Mouse (Mus musculus): Measurements from ENCODE around the gene Arsa.

The Arsa gene

DNA sequence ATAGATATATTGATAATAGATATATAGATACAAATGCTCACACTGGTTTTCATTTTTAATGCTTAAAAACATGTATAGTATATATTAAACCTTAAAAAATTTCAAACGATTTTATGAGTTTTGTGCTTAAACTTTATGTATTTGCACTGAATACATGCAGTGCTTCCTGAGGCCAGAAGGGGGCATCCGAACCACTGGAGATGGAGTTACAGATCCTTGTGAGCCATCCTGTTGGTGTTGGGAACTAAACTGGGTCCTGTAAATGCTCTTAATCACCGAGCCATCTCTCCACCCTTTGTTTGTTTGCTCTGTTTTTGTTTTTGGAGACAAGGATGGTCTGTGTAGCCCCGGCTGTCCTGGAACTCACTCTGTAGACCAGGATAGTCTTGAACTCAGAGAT lies 17.7 kb upstream of the Arsa start:
- DNase-seq = no peak

DNA sequence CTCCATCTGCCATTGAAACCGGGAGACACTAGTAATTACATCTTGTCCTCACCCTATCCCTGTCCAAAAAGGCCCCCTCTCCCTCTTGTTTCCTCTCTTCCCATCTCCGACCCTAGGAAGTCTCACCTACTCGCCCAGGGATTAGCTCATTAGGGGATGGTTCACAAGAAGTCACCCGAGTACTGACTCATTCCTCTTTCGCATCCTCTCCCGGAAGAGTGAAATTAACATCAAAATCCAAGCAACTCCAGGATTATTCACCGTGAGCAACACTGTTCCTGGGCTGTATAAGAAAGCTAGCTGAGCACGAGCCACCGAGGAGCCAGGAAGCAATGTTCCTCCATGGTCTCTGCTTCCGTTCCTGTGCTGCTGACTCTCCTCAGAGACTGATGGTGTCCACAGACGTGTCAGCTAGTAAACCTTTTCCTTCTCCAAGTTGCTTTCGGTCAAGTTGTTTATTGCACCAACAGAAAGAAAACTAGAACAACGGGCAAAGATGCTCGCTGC lies 11.4 kb upstream of the Arsa start:
- DNase-seq = no peak

DNA sequence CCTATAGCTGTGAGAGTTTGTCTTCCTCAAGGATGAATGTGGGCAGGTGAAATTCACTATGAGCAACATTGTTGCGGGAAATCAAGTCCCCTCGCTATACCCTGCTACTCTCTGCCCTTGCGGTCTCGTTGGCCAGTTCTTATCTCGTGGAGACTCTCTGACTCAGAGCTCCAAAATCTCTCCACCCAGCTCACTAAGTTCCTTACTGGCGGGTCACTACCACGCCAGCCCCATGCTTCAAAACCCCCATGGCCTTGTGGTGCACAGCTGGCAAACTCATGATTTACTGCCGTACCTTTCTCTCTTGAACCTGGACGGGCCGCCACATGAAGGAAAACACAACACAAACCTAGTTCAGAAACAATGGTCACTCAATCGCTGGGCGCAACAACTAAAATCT lies 11.0 kb upstream of the Arsa start:
- no peak for DNase-seq

DNA sequence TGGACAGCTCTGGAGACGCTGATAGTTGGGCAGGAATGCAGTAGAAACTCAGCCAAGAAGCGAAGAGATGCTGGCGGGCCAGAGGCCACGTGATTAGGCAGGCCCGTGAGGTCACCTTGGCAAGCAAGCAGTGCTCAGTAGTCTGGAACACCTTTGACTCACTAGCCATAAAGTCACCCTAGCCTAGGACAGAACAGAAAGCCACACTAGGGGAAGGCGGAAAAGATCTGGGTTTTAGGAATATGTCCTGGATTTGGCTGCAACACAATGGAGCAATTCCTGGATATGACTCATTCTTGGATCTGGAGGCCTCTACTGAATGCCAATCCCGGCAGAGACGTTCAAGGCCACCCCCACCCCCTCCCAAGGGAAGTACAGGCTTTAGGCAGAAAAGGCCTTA lies 3.4 kb upstream of the Arsa start:
- peak; percentile 86 for DNase-seq

DNA sequence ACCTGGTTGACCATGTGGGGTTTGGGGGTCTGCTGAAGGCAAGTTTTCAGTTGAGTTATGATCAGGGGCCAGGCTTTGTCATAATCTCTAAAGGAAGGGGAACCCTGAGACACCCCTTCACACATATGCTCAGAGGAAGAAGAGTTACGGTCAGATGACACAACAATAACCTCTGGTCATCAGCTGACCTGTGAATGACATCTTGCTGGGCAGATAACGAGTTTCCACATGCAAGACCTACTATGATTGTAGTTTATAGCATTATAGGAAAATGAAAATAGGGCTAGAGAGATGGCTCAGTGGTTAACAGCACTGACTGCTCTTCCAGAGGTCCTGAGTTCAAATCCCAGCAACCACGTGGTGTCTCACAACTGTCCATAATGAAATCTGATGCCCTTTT lies 1.4 kb upstream of the Arsa start:
- DNase-seq = no peak

DNA sequence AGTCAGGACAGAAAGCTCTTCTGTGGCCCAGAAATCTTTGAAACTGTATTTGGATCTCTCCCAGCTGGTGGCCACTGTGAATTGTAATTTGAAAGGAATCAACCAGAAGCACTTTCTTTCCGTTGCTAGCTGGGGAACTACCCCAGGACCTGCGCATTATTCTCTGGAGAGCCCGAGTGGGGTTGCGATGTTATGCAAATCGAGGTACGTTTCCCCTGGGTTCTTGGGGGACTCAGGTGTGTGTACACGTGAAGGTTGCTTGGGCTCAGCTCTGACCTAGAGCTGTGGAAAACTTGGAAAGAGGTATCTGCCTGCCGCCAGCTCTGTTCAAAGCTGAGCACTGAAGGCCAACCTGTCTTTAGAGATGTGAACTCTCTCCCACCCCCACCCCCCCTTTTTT lies 581 bp upstream of the Arsa start:
- peak; percentile 51 for DNase-seq

DNA sequence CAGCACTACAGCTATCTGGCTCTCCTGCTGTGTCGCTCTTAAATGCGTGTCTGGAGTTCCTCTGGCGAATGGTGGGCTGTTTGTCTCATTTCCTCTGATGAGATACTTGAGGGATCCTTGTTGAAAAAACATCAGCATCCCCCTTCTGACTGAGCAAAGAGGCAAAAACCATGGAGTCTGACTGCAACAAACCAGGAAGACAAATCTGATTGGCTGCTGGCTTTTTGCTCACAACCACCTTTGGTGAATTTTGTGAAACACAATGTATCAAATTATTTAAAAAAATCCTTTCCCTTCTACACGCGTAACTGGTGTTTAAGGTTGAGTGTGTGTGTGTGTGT lies 780 bp downstream of the Arsa start:
- DNase-seq = no peak

DNA sequence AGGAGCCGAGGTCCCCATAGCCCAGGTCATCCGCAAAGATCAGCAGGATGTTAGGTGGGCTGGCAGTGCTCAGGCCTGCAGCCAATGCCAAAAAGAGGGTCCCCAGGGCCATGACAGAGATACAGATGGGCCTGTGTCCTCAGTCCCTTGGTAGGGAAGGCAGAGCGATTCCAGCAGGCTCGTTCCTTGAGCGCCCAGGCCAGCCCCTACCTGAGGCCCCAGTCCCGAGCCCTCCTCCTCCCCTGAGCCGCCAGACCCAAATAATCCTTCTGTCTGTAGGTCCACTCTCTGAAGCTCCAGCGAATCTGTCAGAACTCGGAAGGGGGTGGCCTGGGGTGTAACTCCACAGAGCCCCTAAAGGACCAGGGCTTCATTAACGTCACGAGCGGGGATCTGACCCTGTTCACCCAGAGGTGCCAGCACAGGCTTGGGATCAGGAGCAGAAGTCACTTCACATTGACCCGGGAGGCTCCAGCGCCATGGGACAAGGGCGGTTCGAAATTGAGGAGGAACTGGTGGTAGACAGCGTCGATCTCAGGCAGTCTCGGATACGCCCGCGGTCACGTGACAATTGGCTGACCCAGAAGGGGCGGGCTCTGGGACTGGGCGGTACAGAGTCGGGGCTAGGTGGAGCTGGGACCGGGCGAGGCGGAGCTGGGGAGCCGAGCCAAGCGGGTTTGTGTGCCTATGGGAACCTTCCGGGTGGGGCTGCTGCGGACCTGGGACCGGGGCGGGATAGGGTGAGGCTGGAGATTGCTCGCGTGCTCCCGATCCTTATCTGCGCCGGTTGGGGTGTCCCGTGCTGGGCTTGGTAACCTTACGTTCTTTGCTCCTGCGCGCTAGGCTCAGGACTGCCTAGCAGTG lies 1.4 kb downstream of the Arsa start:
- DNase-seq = peak; percentile 97

DNA sequence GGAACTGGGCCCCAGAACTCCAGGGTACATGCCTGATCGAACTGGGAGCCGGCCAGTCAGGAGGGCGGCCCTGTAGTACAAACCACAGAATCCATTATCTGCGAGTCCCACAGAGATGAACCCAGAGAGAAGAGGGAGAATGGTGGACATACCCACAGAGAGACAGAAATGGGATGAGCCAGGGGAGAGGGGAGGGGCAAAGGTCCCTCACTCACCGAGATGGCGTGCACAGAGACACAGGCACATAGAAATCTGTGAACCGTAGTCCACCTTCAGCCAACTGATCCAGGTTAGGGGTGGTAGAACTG lies 2.0 kb downstream of the Arsa start:
- DNase-seq = no peak

DNA sequence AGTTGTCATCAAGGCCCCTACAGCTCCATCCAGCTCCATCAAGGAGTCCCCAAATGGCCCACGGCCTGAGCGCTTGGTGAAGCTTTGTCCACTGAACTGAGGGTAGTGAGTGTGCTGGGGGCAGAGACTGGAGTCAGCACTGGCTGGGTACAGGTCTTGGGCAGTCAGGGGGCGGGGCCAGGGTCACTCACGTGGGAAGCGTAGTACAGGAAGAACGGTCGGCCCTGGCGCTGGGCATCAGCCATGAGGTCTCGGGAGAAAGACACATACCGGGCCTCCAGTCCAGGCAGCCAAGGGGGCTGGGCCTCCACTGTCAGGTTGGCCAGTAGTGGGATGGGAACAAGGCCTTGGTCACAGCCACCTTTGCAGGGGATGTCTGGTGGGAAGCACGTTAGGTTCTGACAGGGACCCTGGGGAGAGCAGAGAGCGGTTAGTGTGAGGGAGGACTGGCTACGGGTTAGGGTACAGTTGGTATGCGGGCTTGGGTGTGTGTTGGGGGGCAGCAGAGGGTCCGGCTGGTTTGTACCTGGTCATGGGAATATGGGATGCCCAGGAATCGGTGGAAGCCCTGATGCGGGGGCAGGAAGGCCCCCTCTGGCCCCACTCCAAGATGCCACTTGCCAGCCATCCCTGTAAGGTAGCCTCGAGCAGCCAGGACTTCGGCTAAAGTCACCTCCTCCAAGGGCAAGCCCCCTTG lies 2.5 kb downstream of the Arsa start:
- peak; percentile 73 for DNase-seq

DNA sequence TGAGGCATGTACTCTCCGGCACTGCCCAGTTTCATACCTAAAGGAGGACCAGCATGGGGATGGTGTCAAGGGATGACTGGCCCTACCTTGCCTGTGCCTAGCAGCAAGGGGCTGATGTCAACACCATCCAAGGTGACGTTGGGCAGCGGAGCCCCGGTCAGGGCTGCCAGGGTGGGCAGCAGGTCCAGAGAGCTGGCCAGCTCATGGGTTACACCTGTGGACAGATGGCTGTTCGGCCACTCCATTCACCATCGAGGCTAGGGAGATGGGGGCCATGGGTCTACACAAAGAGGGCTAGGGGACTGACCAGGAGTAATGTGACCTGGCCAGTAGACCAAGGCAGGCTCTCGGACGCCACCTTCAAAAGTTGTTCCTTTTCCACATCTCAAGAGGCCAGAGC lies 3.3 kb downstream of the Arsa start:
- DNase-seq = peak; percentile 43

DNA sequence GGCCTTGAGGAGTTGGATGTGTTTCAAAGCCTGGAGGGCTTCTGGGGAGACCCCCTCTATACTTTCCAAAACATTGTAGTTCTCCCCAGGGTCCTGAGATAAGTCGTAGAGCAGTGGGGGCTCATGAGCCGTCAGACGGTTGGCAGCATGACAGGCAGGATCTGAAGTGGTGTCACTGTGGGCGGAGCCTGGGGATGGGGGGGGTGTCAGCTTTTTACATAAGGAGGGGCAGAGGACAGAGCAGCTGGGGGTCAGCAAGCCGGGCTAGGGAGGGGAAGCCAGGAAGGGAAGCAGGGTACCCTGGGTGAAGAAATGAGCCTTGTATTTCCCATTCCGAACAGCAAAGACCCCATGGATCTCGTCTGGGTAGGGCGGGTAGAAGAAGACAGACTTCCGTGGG lies 3.9 kb downstream of the Arsa start:
- DNase-seq = no peak

DNA sequence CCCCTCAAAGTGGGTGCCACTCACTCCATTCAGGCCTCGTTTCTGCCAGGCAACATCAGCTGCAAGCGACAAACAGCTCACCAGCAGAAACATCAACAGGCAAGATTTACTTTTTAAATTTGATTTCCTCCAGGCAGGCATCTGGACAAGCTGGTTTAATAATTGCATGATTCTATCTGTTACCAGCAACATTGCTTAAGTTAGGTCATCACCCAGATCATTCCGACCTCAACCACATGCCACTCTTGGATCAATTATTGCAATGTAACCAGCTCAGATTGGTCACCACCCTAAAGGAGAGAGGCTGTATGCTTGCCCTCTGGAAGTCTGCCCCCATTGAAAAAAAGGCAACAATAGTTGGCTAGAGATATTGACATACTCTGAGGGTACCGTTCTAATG lies 5.7 kb downstream of the Arsa start:
- no peak for DNase-seq

DNA sequence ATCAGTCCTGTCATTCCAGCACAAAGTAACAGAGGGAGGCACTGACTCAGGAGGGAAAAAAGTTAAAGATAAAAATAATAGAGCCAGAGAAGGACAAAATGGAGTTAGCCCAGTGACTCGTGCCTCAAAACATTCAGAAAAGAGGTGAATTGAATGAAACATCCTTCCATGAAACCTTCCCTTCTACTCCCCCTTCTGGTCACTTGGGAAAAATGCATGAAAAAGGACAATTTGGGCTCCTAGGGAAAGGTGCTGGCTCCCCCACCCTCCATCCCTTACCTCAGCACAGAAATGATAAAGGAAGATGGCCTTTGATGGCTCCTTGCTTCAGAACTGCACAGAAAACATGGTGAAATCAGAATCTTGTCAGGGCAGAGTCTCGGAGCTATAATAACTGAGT lies 8.6 kb downstream of the Arsa start:
- peak; percentile 57 for DNase-seq

DNA sequence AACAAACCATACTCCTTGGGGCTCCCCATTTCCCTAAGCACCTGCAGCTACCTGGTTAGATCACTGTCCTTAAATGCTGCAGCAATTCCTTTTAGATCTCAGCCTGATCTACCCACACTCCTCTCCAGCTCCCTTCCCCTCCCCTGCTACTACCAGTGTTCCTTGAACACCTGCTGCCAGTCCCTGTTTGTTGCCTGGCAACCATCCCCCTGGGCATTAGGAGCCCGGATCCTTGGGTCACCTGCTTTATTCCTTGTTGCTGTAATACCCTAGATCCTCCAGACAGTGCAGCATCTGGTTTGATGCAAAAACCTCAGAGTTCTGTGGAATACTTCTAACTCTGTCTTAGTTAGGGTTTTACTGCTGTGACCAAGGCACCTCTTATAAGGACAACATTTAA lies 12.2 kb downstream of the Arsa start:
- peak; percentile 41 for DNase-seq

DNA sequence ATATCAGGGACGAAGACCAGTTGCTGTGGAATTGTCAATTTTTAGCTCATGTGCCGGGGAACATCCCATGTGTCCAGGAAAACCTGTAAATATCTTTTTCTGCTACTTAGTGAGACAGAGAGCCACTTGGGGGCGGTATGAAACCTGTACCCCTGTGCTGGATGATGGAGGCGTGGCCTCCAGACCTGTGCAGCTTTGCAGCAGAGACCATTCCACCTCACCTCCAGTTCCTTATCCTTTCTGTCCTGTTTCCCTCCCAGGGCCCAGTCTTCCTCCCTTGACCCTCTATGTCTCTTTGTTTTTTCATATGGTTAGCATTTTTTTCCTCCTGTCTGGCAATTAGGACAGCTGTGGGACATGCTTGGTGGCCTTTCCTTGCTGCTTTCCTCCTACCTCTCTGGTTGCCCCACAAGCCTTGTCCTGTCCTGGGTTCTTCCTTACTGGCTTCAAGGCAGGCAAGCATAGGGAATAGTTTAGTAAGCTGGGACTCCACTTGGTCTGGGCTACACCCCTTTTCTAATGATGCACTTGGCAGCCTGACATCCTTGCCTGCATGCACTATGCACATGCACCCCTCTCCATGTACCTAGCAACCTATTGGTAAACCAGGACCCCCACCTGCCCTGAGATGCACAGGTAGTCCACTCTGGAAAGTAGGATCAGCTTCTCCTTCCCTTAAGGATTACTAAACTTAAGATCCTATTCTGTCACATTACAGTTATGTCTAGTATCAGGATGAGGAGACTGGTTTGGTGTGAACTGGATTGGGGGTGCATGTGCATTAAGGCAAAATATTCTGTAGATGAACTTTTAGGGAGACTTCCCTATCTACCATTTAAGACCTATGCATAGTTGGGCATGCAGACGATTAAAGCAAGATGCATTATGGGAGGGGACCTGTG lies 13.6 kb downstream of the Arsa start:
- DNase-seq = peak; percentile 49

DNA sequence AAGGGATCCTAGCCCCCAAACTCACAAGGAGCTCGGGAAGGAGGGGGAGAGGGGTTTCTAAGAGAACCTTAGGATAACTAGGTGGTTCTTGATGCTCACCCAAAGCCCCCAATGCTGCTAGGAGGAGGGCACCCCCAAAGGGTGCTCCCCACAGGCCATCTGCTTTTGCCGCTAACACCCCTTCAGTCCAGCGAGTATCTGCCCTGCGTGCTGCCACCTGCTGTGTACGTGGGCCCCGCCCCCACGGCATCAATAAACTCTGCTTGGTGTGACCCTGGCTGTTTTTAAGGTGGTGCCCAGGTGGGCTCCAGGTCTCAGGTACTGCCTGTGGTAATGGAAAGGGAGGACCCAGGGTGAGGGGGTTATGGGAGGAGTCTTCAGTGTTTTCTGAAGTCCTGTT lies 15.0 kb downstream of the Arsa start:
- peak; percentile 47 for DNase-seq

DNA sequence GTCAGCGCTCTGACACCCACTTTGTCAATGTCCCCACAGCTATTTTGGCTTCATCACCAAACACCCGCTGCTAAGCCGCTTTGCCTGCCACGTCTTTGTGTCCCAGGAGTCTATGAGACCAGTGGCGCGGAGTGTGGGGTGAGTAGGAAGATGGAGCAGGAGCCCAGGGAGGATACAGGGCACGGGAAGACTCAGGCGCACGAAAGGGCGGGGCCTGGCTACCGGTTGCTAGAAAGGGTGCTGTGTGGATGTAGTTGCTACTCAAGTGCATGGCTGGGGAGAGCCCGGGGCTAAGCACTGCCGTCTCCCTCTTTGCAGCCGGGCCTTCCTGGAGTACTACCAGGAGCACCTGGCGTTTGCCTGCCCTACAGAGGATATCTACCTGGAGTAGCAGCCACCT lies 15.9 kb downstream of the Arsa start:
- DNase-seq = peak; percentile 41

DNA sequence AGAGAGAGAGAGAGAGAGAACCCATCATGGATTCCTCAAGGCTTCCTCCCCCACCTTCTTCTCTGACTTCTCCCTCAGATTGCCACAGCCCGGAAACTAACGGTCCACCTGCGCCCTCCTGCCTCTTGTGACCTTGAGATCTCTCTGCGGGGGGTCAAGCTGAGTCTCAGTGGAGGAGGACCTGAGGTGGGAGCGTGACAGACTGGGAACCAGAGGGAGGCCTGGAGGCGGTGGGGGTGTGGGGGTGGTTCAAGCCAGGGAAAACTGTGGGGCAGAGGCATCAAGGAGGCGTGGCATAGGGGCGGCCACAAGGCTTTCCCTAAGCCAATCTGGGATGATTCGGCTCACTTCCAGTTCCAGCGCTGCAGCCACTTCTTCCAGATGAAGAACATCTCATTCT lies 16.9 kb downstream of the Arsa start:
- DNase-seq = peak; percentile 78

DNA sequence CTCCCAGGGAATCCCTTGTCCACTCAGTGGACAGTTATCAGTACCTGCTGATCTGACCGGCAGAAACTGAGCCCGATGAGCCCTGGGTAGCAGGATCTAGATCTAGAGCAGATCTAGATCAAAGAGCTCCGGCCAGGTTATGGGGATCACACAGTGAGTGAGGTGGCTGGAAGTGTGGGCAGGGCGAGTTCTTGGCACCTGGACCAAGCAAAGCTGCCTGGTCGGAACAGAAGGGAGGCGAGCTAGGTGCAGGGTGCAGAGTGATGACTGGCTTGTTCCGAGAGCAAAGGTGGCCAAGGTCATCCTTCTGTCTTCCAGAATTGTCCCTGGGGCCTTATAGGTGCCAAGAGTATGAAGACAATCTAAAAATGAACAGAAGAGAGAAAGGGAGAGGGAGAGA lies 17.4 kb downstream of the Arsa start:
- DNase-seq = peak; percentile 67

DNA sequence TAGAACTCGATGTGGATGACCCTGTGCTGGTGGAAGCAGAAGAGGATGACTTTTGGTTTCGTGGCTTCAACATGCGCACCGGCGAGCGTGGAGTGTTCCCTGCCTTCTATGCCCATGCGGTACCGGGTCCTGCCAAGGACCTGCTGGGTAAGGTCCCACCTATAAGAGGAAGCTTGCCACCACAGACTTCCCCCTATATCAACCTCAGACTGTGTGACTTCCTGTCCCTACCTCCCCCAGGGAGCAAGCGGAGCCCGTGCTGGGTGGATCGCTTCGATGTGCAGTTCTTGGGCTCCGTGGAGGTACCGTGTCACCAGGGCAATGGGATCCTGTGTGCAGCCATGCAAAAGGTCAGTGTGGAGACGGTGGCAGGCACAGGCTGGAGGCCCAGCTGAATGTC lies 18.3 kb downstream of the Arsa start:
- DNase-seq = peak; percentile 30

DNA sequence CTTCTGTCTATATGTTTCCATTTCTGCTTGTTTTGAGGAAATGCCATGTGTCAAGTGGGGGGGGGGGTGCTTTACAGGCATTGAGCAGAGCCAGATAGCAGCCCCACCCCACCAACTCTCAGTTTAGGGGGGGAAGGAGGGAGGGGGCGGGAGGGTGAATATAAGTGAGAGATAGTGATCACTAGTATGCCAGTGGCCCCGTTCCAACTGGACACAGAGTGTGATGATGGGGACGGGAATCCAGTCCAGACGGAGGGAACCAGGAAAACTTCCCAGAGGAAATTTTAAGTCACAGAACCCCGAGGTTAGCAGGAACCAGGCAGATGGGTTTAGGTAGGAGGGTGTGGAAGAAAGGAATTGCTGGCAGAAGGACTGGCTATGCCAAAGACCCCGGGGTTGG lies 21.6 kb downstream of the Arsa start:
- DNase-seq = peak; percentile 45

DNA sequence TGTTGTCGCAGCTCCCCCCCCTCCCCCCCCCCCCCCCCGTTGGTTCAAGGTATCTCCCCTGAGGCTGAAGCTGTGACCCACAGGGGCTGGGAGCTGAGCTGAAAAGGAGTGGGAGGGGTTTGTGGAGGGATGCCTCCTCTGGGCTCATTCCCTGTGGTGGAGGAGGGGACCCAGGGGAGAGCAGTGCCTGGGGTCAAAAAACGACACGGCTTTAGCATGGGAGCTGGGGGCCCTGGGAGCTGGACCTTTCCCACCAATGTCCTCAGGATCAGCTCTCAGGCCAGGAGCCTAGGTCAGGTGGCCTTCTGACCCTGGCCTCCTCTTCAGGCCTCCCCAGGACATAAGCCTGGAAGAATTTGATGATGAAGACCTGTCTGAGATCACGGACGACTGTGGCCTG lies 22.4 kb downstream of the Arsa start:
- DNase-seq = peak; percentile 61
